In genomic region chr19:42794914-42795613, GRCm38 (mm10) we compare ENCODE assay signal across 8 mouse cellular contexts. TPM values are rescaled to one million over a fixed set of nuclear protein-coding genes. Genes with fewer than 3 reads are reported as not detected.
A peak's percentile ranks its signal among the peaks of the same experiment; 100 is the strongest.
DNase-seq lines count a peak whose midpoint lies in the region; ATAC-seq and TF ChIP-seq lines count a peak whose summit lies in the region.

No protein-coding gene starts in this region.

- peak overlapping the region; percentile 22; the same call in 1 of the 2 replicates for H3K9ac ChIP-seq in ES-Bruce4 (ENCODE audit: low read depth, poor library complexity, severe bottlenecking)
- peak overlapping the region; percentile 52; the same call in 1 of the 2 replicates for H3K9ac ChIP-seq in forebrain, embryonic 12.5 days
- peak overlapping the region; percentile 27; the same call in 1 of the 2 replicates for H3K9ac ChIP-seq in heart, postnatal 0 days (replicated peaks; ENCODE audit: low read depth, low read length)
- H3K9ac ChIP-seq in liver, embryonic 15.5 days: no peak overlapping the region
- H3K9ac ChIP-seq in neural tube, embryonic 12.5 days: peak overlapping the region; percentile 47; the same call in 1 of the 2 replicates
- H3K9ac ChIP-seq in stomach, postnatal 0 days (ENCODE audit: low read length): peak overlapping the region; percentile 47; the same call in 1 of the 2 replicates

- no peak overlapping the region for H3K27ac ChIP-seq in ES-Bruce4 (ENCODE audit: insufficient read depth, low read length)
- H3K27ac ChIP-seq in forebrain, embryonic 12.5 days: no peak overlapping the region
- H3K27ac ChIP-seq in heart, postnatal 0 days (ENCODE audit: low read depth): no peak overlapping the region
- H3K27ac ChIP-seq in liver, embryonic 15.5 days (replicated peaks): no peak overlapping the region
- H3K27ac ChIP-seq in neural tube, embryonic 12.5 days: no peak overlapping the region
- no peak overlapping the region for H3K27ac ChIP-seq in stomach, postnatal 0 days (replicated peaks)

- H3K4me2 ChIP-seq in forebrain, embryonic 12.5 days: peak overlapping the region; percentile 72
- H3K4me2 ChIP-seq in heart, postnatal 0 days (ENCODE audit: low read depth, low read length): peak overlapping the region; percentile 76
- H3K4me2 ChIP-seq in liver, embryonic 15.5 days: peak overlapping the region; percentile 47
- H3K4me2 ChIP-seq in neural tube, embryonic 12.5 days (replicated peaks): peak overlapping the region; percentile 91
- peak overlapping the region; percentile 74 for H3K4me2 ChIP-seq in stomach, postnatal 0 days (replicated peaks; ENCODE audit: low read depth)

- no peaks in the 10 kb centered on the region for H3K27me3 ChIP-seq in ES-Bruce4 (ENCODE audit: control insufficient read depth, insufficient read depth, low read length, poor library complexity, severe bottlenecking)
- peaks cover 28% of the 10 kb centered on the region for H3K27me3 ChIP-seq in forebrain, embryonic 12.5 days
- H3K27me3 ChIP-seq in heart, postnatal 0 days (ENCODE audit: control insufficient read depth, insufficient read depth, low read length): 0 out of 2 replicates have a peak, but pooled peaks cover 5% of the 10 kb centered on the region
- H3K27me3 ChIP-seq in liver, embryonic 15.5 days: peaks cover 34% of the 10 kb centered on the region
- no peaks in the 10 kb centered on the region; the same call in 1 of the 2 replicates for H3K27me3 ChIP-seq in neural tube, embryonic 12.5 days (replicated peaks)
- no peaks in the 10 kb centered on the region for H3K27me3 ChIP-seq in stomach, postnatal 0 days (ENCODE audit: control insufficient read depth, insufficient read depth, low read length)

- TF ChIP-seq EP300 in ES-Bruce4 (IDR thresholded peaks at IDR 0.05; ENCODE audit: insufficient read depth, low read depth, low read length): 0 out of 2 replicates have a peak, but pooled peaks have one; percentile 8
- TF ChIP-seq EP300 in heart, postnatal 0 days (IDR thresholded peaks at IDR 0.05; ENCODE audit: low read depth): no peak
- TF ChIP-seq EP300 in stomach, postnatal 0 days (optimal IDR thresholded peaks at IDR 0.05): no peak

- WGBS in forebrain, embryonic 12.5 days: 2% methylated on average over 31 of the region's 31 CpGs
- WGBS in heart, postnatal 0 days: 3% methylated on average over 30 of the region's 31 CpGs
- whole genome bisulfite sequencing in liver, embryonic 15.5 days (ENCODE audit: insufficient replicate concordance): 2% methylated on average over 31 of the region's 31 CpGs
- WGBS in neural tube, embryonic 12.5 days: 2% methylated on average over 31 of the region's 31 CpGs
- WGBS in stomach, postnatal 0 days: 5% methylated on average over 31 of the region's 31 CpGs

- peak overlapping the region; percentile 34 for H3K4me3 ChIP-seq in ES-Bruce4 (ENCODE audit: low read depth, low read length)
- peak overlapping the region; percentile 39 for H3K4me3 ChIP-seq in forebrain, embryonic 12.5 days (replicated peaks)
- H3K4me3 ChIP-seq in heart, postnatal 0 days (ENCODE audit: low read depth, low read length): peak overlapping the region; percentile 42
- peak overlapping the region; percentile 15 for H3K4me3 ChIP-seq in liver, embryonic 15.5 days (replicated peaks)
- peak overlapping the region; percentile 38 for H3K4me3 ChIP-seq in neural tube, embryonic 12.5 days
- H3K4me3 ChIP-seq in stomach, postnatal 0 days (ENCODE audit: low read depth, low read length): peak overlapping the region; percentile 34

- H3K9me3 ChIP-seq in ES-Bruce4 (replicated peaks; ENCODE audit: control insufficient read depth, insufficient read depth, low read length, poor library complexity, severe bottlenecking): no peaks in the 10 kb centered on the region
- H3K9me3 ChIP-seq in forebrain, embryonic 12.5 days: no peaks in the 10 kb centered on the region
- H3K9me3 ChIP-seq in heart, postnatal 0 days (replicated peaks; ENCODE audit: control insufficient read depth, low read length): no peaks in the 10 kb centered on the region
- H3K9me3 ChIP-seq in liver, embryonic 15.5 days (replicated peaks): no peaks in the 10 kb centered on the region
- H3K9me3 ChIP-seq in neural tube, embryonic 12.5 days: no peaks in the 10 kb centered on the region
- H3K9me3 ChIP-seq in stomach, postnatal 0 days (ENCODE audit: control insufficient read depth, low read length): no peaks in the 10 kb centered on the region

- peak; percentile 89 for ATAC-seq in forebrain, embryonic 12.5 days (ENCODE audit: low FRiP score)
- ATAC-seq in heart, postnatal 0 days (ENCODE audit: insufficient read depth, low read depth): peak; percentile 82
- no peak for ATAC-seq in liver, embryonic 15.5 days (ENCODE audit: insufficient read depth)
- peak; percentile 84 for ATAC-seq in neural tube, embryonic 12.5 days (ENCODE audit: low FRiP score, low read depth)
- peak; percentile 89 for ATAC-seq in stomach, postnatal 0 days (ENCODE audit: low FRiP score, low TSS enrichment)

- TF ChIP-seq POLR2A in ES-Bruce4 (IDR thresholded peaks at IDR 0.05; ENCODE audit: insufficient read depth, low read length): no peak

- TF ChIP-seq CTCF in ES-Bruce4 (IDR thresholded peaks at IDR 0.05; ENCODE audit: low read depth, low read length): peak; percentile 82
- TF ChIP-seq CTCF in heart, postnatal 0 days (IDR thresholded peaks at IDR 0.05; ENCODE audit: low read depth): peak; percentile 95
- TF ChIP-seq CTCF in stomach, postnatal 0 days (IDR thresholded peaks at IDR 0.05; ENCODE audit: low read depth): peak; percentile 95

- H3K4me1 ChIP-seq in ES-Bruce4 (ENCODE audit: control insufficient read depth, insufficient read depth, low read length): no peaks in the 10 kb centered on the region
- H3K4me1 ChIP-seq in forebrain, embryonic 12.5 days: peaks cover 5% of the 10 kb centered on the region; the same call in 1 of the 2 replicates
- H3K4me1 ChIP-seq in heart, postnatal 0 days (ENCODE audit: control insufficient read depth, insufficient read depth): no peaks in the 10 kb centered on the region
- H3K4me1 ChIP-seq in liver, embryonic 15.5 days (replicated peaks): no peaks in the 10 kb centered on the region; the same call in 1 of the 2 replicates
- H3K4me1 ChIP-seq in neural tube, embryonic 12.5 days: peaks cover 10% of the 10 kb centered on the region; the same call in 1 of the 2 replicates
- peaks cover 4% of the 10 kb centered on the region for H3K4me1 ChIP-seq in stomach, postnatal 0 days (replicated peaks; ENCODE audit: control insufficient read depth, insufficient read depth)

- no peaks in the 10 kb centered on the region for H3K36me3 ChIP-seq in ES-Bruce4 (ENCODE audit: control insufficient read depth, insufficient read depth, low read length, poor library complexity, severe bottlenecking)
- no peaks in the 10 kb centered on the region for H3K36me3 ChIP-seq in forebrain, embryonic 12.5 days (replicated peaks)
- no peaks in the 10 kb centered on the region for H3K36me3 ChIP-seq in heart, postnatal 0 days (replicated peaks; ENCODE audit: control insufficient read depth, insufficient read depth, low read length)
- H3K36me3 ChIP-seq in liver, embryonic 15.5 days (replicated peaks): no peaks in the 10 kb centered on the region
- no peaks in the 10 kb centered on the region for H3K36me3 ChIP-seq in neural tube, embryonic 12.5 days
- no peaks in the 10 kb centered on the region for H3K36me3 ChIP-seq in stomach, postnatal 0 days (ENCODE audit: control insufficient read depth, insufficient read depth, low read length)

- peak; percentile 74 for DNase-seq in c-Kit-positive CD71-positive TER-119-positive erythroid progenitor cells, embryonic 14.5 days (ENCODE audit: low spot score)
- DNase-seq in heart, postnatal 0 days (ENCODE audit: low spot score): peak; percentile 76
- peak; percentile 93 to 94 for DNase-seq in kidney, postnatal 4 days
- peak; percentile 90 for DNase-seq in stomach, postnatal 0 days (ENCODE audit: low spot score)

RNA-seq across cellular contexts. Expression of gene Hps1, which starts 15.3 kb away (rescaled TPM):
- polyA plus RNA-seq in ES-Bruce4 (2011; ENCODE audit: insufficient read depth, insufficient read length, low read depth, missing spikeins): 13.2 and 14.1 TPM in 2 replicates
- polyA plus RNA-seq in forebrain, embryonic 12.5 days (2016; fragmentation: Nextera tagmentation; extraction: Ambion mirVana): 16.4 and 16.9 TPM in 2 replicates
- 6.6 and 9.4 TPM in 2 replicates for total RNA-seq in heart, postnatal 0 days (2014; rRNA removed; ENCODE audit: low replicate concordance)
- 2.4 and 3.2 TPM in 2 replicates for polyA plus RNA-seq in heart, postnatal 0 days (2015; fragmentation: Nextera tagmentation; extraction: Ambion mirVana)
- 7.1 and 7.4 TPM in 2 replicates for polyA plus RNA-seq in liver, embryonic 15.5 days (2015; fragmentation: Nextera tagmentation; extraction: Ambion mirVana)
- 13.7 and 16.9 TPM in 2 replicates for polyA plus RNA-seq in neural tube, embryonic 12.5 days (2016; fragmentation: Nextera tagmentation; extraction: Ambion mirVana)
- 11.0 and 11.8 TPM in 2 replicates for polyA plus RNA-seq in stomach, postnatal 0 days (2015; fragmentation: Nextera tagmentation; extraction: Ambion mirVana)

RNA-seq across cellular contexts. Expression of gene Pyroxd2, which starts 42.5 kb away (rescaled TPM):
- 0.27 and 0.81 TPM in 2 replicates for polyA plus RNA-seq in ES-Bruce4 (2011; ENCODE audit: insufficient read depth, insufficient read length, low read depth, missing spikeins)
- polyA plus RNA-seq in forebrain, embryonic 12.5 days (2016; fragmentation: Nextera tagmentation; extraction: Ambion mirVana): 0.77 and 1.1 TPM in 2 replicates
- 1.1 and 3.7 TPM in 2 replicates for total RNA-seq in heart, postnatal 0 days (2014; rRNA removed; ENCODE audit: low replicate concordance)
- polyA plus RNA-seq in heart, postnatal 0 days (2015; fragmentation: Nextera tagmentation; extraction: Ambion mirVana): 3.3 and 3.5 TPM in 2 replicates
- 3.5 and 4.2 TPM in 2 replicates for polyA plus RNA-seq in liver, embryonic 15.5 days (2015; fragmentation: Nextera tagmentation; extraction: Ambion mirVana)
- 1.2 and 1.9 TPM in 2 replicates for polyA plus RNA-seq in neural tube, embryonic 12.5 days (2016; fragmentation: Nextera tagmentation; extraction: Ambion mirVana)
- 1.8 and 1.9 TPM in 2 replicates for polyA plus RNA-seq in stomach, postnatal 0 days (2015; fragmentation: Nextera tagmentation; extraction: Ambion mirVana)
